Mouse (Mus musculus): ENCODE data around the gene Med24. TPM values are rescaled to one million over a fixed set of nuclear protein-coding genes. Genes with fewer than 3 reads are reported as not detected.

The Med24 gene
- polyA plus RNA-seq, 1 experiment from 2014 or later: 52.3 TPM

GRCm38 (mm10) chr11:98736176-98736575, 6.9 kb upstream of the Med24 start:
- Histone ChIP-seq H3K27ac (ENCODE audit: low read depth, low read length) (no peak overlapping the region), H3K4me1 (ENCODE audit: control insufficient read depth, insufficient read depth, low read length) (peaks cover 23% of the 10 kb centered on the region), H3K9me3 (ENCODE audit: control insufficient read depth, low read length) (no peaks in the 10 kb centered on the region), H3K4me3 (ENCODE audit: low read depth, low read length) (no peak overlapping the region), H3K27me3 (ENCODE audit: control insufficient read depth, insufficient read depth, low read length) (no peaks in the 10 kb centered on the region), H3K9ac (replicated peaks; ENCODE audit: low read depth, low read length) (no peak overlapping the region), H3K4me2 (ENCODE audit: low read depth, low read length) (no peak overlapping the region), H3K36me3 (ENCODE audit: control insufficient read depth, insufficient read depth, low read length) (no peaks in the 10 kb centered on the region)
- WGBS: 91% methylated on average over 1 of the region's 1 CpGs
- no peak for ATAC-seq (ENCODE audit: low read depth)

GRCm38 (mm10) chr11:98735111-98735510, 5.9 kb upstream of the Med24 start:
- peaks cover 13% of the 10 kb centered on the region for H3K4me1 ChIP-seq (ENCODE audit: control insufficient read depth, insufficient read depth, low read length)
- no peak overlapping the region for H3K27ac ChIP-seq (ENCODE audit: low read depth, low read length)
- no peak overlapping the region for H3K9ac ChIP-seq (replicated peaks; ENCODE audit: low read depth, low read length)
- no peak overlapping the region for H3K4me3 ChIP-seq (ENCODE audit: low read depth, low read length)
- WGBS: 96% methylated on average over 4 of the region's 4 CpGs
- ATAC-seq (ENCODE audit: low read depth): no peak
- no peaks in the 10 kb centered on the region for H3K36me3 ChIP-seq (ENCODE audit: control insufficient read depth, insufficient read depth, low read length)
- H3K9me3 ChIP-seq (ENCODE audit: control insufficient read depth, low read length): no peaks in the 10 kb centered on the region
- H3K4me2 ChIP-seq (ENCODE audit: low read depth, low read length): no peak overlapping the region
- no peaks in the 10 kb centered on the region for H3K27me3 ChIP-seq (ENCODE audit: control insufficient read depth, insufficient read depth, low read length)

GRCm38 (mm10) chr11:98734020-98734419, 4.8 kb upstream of the Med24 start:
- H3K27me3 ChIP-seq (ENCODE audit: control insufficient read depth, insufficient read depth, low read length): no peaks in the 10 kb centered on the region
- no peak overlapping the region for H3K4me2 ChIP-seq (ENCODE audit: low read depth, low read length)
- H3K27ac ChIP-seq (ENCODE audit: low read depth, low read length): no peak overlapping the region
- no peak for ATAC-seq (ENCODE audit: low read depth)
- no peaks in the 10 kb centered on the region for H3K9me3 ChIP-seq (ENCODE audit: control insufficient read depth, low read length)
- peaks cover 5% of the 10 kb centered on the region; the same call in 1 of the 2 replicates for H3K4me1 ChIP-seq (ENCODE audit: control insufficient read depth, insufficient read depth, low read length)
- no peak overlapping the region for H3K9ac ChIP-seq (replicated peaks; ENCODE audit: low read depth, low read length)
- no peak overlapping the region for H3K4me3 ChIP-seq (ENCODE audit: low read depth, low read length)
- H3K36me3 ChIP-seq (ENCODE audit: control insufficient read depth, insufficient read depth, low read length): no peaks in the 10 kb centered on the region
- WGBS: 79% methylated on average over 3 of the region's 3 CpGs

GRCm38 (mm10) chr11:98731134-98731533, 1.9 kb upstream of the Med24 start:
- 58% methylated on average over 5 of the region's 5 CpGs for WGBS
- Histone ChIP-seq H3K4me2 (ENCODE audit: low read depth, low read length) (no peak overlapping the region), H3K27ac (ENCODE audit: low read depth, low read length) (no peak overlapping the region), H3K36me3 (ENCODE audit: control insufficient read depth, insufficient read depth, low read length) (no peaks in the 10 kb centered on the region), H3K9me3 (ENCODE audit: control insufficient read depth, low read length) (no peaks in the 10 kb centered on the region), H3K9ac (replicated peaks; ENCODE audit: low read depth, low read length) (no peak overlapping the region), H3K27me3 (ENCODE audit: control insufficient read depth, insufficient read depth, low read length) (no peaks in the 10 kb centered on the region), H3K4me3 (ENCODE audit: low read depth, low read length) (no peak overlapping the region), H3K4me1 (ENCODE audit: control insufficient read depth, insufficient read depth, low read length) (peaks cover 6% of the 10 kb centered on the region)
- no peak for ATAC-seq (ENCODE audit: low read depth)

- no peaks in the 10 kb centered on the region for H3K9me3 ChIP-seq (ENCODE audit: control insufficient read depth, low read length)
- no peak overlapping the region for H3K27ac ChIP-seq (ENCODE audit: low read depth, low read length)
- ATAC-seq (ENCODE audit: low read depth): no peak
- 69% methylated on average over 4 of the region's 4 CpGs for WGBS
- no peak overlapping the region for H3K9ac ChIP-seq (replicated peaks; ENCODE audit: low read depth, low read length)
- H3K27me3 ChIP-seq (ENCODE audit: control insufficient read depth, insufficient read depth, low read length): no peaks in the 10 kb centered on the region
- H3K36me3 ChIP-seq (ENCODE audit: control insufficient read depth, insufficient read depth, low read length): no peaks in the 10 kb centered on the region
- H3K4me1 ChIP-seq (ENCODE audit: control insufficient read depth, insufficient read depth, low read length): peaks cover 6% of the 10 kb centered on the region
- no peak overlapping the region for H3K4me2 ChIP-seq (ENCODE audit: low read depth, low read length)
- no peak overlapping the region for H3K4me3 ChIP-seq (ENCODE audit: low read depth, low read length)
Observed at GRCm38 (mm10) chr11:98730727-98731126, 1.5 kb upstream of the Med24 start.

GRCm38 (mm10) chr11:98725926-98726506, 3.2 kb downstream of the Med24 start:
- no peak overlapping the region for H3K27ac ChIP-seq (ENCODE audit: low read depth, low read length)
- no peak overlapping the region for H3K9ac ChIP-seq (replicated peaks; ENCODE audit: low read depth, low read length)
- no peaks in the 10 kb centered on the region for H3K27me3 ChIP-seq (ENCODE audit: control insufficient read depth, insufficient read depth, low read length)
- H3K4me2 ChIP-seq (ENCODE audit: low read depth, low read length): no peak overlapping the region
- peaks cover 15% of the 10 kb centered on the region; the same call in 1 of the 2 replicates for H3K36me3 ChIP-seq (ENCODE audit: control insufficient read depth, insufficient read depth, low read length)
- H3K4me3 ChIP-seq (ENCODE audit: low read depth, low read length): no peak overlapping the region
- no peak for ATAC-seq (ENCODE audit: low read depth)
- no peaks in the 10 kb centered on the region for H3K9me3 ChIP-seq (ENCODE audit: control insufficient read depth, low read length)
- 96% methylated on average over 15 of the region's 15 CpGs for WGBS
- peaks cover 6% of the 10 kb centered on the region for H3K4me1 ChIP-seq (ENCODE audit: control insufficient read depth, insufficient read depth, low read length)

GRCm38 (mm10) chr11:98723098-98723497, 6.1 kb downstream of the Med24 start:
- Histone ChIP-seq H3K27me3 (ENCODE audit: control insufficient read depth, insufficient read depth, low read length) (no peaks in the 10 kb centered on the region), H3K4me2 (ENCODE audit: low read depth, low read length) (no peak overlapping the region), H3K9ac (replicated peaks; ENCODE audit: low read depth, low read length) (no peak overlapping the region), H3K36me3 (ENCODE audit: control insufficient read depth, insufficient read depth, low read length) (peaks cover 21% of the 10 kb centered on the region; the same call in 1 of the 2 replicates), H3K27ac (ENCODE audit: low read depth, low read length) (no peak overlapping the region), H3K4me1 (ENCODE audit: control insufficient read depth, insufficient read depth, low read length) (no peaks in the 10 kb centered on the region; the same call in 1 of the 2 replicates), H3K9me3 (ENCODE audit: control insufficient read depth, low read length) (no peaks in the 10 kb centered on the region), H3K4me3 (ENCODE audit: low read depth, low read length) (no peak overlapping the region)
- ATAC-seq (ENCODE audit: low read depth): no peak
- WGBS: 89% methylated on average over 7 of the region's 7 CpGs

GRCm38 (mm10) chr11:98721458-98722226, 7.6 kb downstream of the Med24 start:
- 75% methylated on average over 24 of the region's 24 CpGs for WGBS
- Histone ChIP-seq H3K4me1 (ENCODE audit: control insufficient read depth, insufficient read depth, low read length) (no peaks in the 10 kb centered on the region), H3K9me3 (ENCODE audit: control insufficient read depth, low read length) (no peaks in the 10 kb centered on the region), H3K27ac (ENCODE audit: low read depth, low read length) (no peak overlapping the region), H3K4me2 (ENCODE audit: low read depth, low read length) (no peak overlapping the region), H3K4me3 (ENCODE audit: low read depth, low read length) (no peak overlapping the region), H3K27me3 (ENCODE audit: control insufficient read depth, insufficient read depth, low read length) (no peaks in the 10 kb centered on the region), H3K9ac (replicated peaks; ENCODE audit: low read depth, low read length) (no peak overlapping the region), H3K36me3 (ENCODE audit: control insufficient read depth, insufficient read depth, low read length) (peaks cover 31% of the 10 kb centered on the region)
- no peak for ATAC-seq (ENCODE audit: low read depth)

- Histone ChIP-seq H3K4me1 (ENCODE audit: control insufficient read depth, insufficient read depth, low read length) (no peaks in the 10 kb centered on the region), H3K27ac (ENCODE audit: low read depth, low read length) (no peak overlapping the region), H3K4me3 (ENCODE audit: low read depth, low read length) (no peak overlapping the region), H3K9me3 (ENCODE audit: control insufficient read depth, low read length) (no peaks in the 10 kb centered on the region), H3K4me2 (ENCODE audit: low read depth, low read length) (no peak overlapping the region), H3K9ac (replicated peaks; ENCODE audit: low read depth, low read length) (no peak overlapping the region), H3K36me3 (ENCODE audit: control insufficient read depth, insufficient read depth, low read length) (peaks cover 36% of the 10 kb centered on the region), H3K27me3 (ENCODE audit: control insufficient read depth, insufficient read depth, low read length) (no peaks in the 10 kb centered on the region)
- 71% methylated on average over 2 of the region's 2 CpGs for WGBS
- ATAC-seq (ENCODE audit: low read depth): no peak
Observed at GRCm38 (mm10) chr11:98720756-98721155, 8.5 kb downstream of the Med24 start.

Measured in neural tube, embryonic 14.5 days (tissue).